Mouse (Mus musculus): ENCODE measurements around the gene Ralgds.

Gene Ralgds

DNA sequence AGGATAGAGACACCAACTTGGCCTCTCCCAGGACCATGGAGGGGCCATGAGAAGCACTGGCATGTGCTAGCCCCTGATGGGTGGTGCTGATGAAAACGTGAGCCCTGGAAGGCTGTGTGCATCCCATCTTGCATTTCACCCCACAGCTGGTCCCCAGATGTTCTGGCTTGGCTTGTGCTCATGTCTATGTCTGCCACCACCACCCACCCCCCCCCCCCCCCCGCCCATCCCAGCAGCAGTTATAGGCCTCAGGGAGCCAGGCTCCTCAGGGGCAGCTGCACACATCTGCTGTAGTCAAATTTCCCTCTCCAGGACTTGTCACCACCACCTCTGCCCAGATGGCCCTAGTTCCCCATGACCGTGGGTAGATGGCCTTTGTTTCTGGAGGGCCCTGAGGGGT lies 57.0 kb downstream of the Ralgds start:
- no peak for DNase-seq

DNA sequence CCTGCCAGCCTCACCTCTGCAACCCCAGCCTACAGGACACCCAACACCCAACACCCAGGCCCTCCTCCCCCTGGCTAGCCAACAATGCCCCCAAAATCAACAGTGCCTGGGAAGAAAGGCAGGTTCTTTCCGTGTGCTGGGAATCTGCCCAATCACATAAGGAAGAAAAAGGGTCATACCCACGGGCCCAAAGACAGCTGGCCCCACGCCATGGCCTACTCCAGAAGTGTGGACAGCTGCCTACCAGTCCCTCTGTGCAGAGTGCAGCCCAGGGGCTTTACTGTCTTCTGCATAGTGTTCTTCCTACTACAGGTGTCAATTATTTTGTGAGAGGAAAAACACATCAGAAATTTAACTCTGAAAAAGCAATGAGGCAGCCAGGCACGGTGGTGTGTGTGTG lies 62.4 kb downstream of the Ralgds start:
- no peak for DNase-seq

DNA sequence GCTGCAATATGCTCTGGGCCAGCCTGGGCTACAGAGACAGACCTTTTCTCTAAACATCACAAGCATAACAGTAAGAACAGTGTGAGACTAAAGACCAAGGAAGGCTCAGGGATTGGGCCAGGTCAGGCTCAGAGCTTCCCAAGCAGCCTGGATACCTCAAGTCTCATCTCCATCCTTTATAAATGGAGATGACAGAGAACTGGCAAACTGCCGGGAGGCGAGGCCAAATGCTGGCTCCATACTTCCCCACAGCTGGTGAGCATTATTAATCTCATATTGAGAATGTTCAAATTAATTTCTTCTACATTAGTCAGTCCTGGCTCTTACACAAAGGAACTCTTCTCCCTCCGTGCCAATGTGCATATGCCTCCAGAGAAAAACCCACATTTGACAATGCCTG lies 63.9 kb downstream of the Ralgds start:
- no peak for DNase-seq

DNA sequence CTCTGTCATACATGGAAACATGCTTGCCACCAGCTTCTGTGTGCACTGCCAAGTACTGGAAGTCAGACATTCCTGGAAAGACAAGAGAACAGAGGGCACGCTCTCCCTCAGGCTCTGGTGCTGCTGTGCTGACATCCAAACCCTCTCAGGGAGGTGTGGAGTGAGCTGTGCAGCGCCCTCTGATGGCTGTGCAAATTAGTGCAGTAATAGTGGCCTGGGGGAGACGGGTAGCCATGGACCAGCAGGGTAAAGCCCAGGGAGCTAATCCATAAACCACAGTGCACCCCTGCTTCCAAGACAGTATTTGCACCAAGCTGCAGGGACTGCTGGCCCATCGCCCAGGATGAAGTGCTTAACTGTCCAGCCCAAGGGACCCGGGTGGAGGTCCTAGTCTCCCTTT lies 65.1 kb downstream of the Ralgds start:
- DNase-seq, result no peak

DNA sequence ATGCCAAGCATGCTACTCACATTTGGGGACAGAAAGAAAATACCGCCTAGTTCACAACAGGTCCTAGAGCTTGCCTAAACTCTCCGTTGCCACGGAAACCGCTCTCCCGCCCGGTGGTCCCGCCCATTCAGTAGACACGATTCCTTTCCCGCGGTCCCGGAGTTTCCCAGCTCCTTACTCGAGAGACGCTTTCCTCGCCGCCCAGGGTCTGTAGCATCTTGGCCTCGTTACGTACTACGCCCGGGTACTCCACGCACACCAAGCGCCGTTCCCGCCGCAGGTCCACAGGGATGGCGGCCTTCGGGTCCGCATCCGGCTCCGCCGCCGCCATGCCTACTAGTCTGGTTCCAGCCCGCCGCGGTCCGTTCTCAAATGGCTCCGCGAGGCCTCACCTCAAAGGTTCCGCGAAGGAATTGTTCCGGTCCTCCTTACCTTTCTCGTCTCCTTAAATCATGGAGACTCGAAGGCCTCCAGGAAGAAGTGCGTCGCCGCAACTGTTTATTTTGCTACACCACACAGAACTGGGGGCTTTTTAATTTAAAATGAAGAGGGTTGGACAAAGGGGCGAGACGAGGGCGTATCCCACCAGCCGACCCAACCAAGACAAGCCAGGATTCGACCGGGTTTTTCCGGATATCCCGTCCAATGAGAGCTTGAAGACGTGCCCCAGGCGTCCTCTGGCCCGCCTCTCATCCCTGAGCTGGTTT lies 69.9 kb downstream of the Ralgds start:
- DNase-seq, result peak; percentile 88

DNA sequence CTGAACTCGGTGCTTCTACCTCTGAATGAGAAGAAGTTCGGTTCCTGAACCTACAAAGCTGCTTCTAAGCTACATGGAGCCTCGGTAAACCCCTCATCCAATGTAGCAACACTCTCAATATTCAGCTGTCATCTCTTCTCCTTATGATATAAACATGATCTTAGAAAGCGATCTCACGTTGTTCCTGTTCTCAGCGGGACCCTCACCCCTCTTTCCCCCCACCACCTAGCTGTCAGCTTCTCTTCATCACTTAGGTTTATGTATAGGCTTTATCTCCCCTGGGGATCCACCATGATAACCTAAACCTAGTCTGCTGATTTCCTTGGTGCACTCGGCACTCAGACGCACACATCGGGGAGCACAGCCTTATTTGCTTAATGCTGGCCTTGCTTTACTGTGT lies 70.7 kb downstream of the Ralgds start, which contains the start of gene Gtf3c5:
Gene Gtf3c5, minus strand, starts transcription at position 101 of the 400 bp plus-strand sequence.
- DNase-seq, result no peak

DNA sequence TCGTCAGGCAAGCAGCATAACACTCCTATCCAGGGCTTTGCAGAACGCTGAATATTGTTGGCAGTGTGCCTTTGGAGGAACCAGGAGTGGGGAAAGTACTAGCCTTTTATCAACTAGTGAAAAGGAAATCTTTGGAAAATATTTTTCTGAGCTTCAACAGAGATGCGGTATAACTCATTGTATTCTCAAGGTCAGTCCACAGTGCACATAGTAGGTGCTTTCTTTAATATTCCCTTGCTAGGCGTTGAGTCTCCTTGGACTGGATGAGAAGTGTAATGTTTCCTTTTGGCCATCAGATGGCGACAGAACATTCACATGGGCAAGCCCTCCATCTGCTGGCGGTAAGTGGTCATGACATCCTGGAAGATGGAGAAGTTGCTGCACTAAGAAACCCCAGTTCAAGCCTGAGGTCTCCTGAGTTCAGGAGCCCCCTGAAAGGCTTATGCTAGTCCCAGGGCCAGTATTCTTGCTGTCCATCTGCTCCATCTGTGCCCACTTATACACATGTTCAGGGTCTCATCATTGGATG lies 72.2 kb downstream of the Ralgds start:
- peak; percentile 74 for DNase-seq

DNA sequence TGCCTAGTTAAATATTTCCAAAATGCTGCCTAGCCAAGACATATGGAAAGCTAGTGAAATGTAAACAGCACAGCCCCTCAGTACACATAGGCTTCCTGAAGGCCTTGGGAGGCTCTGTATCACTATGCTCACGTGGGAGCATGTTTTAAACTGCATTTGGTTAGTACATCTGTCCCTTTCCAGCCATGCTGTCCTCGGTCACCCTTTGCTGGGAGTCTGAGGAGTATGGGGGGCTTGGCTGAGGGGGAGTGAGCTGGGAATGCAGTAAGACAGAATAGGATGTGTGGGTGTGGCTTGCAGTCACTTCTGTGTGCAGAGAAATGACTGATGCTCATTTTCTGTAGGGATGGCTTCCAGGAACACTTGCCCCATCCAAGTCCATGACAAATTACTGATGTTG lies 72.8 kb downstream of the Ralgds start:
- no peak for DNase-seq

DNA sequence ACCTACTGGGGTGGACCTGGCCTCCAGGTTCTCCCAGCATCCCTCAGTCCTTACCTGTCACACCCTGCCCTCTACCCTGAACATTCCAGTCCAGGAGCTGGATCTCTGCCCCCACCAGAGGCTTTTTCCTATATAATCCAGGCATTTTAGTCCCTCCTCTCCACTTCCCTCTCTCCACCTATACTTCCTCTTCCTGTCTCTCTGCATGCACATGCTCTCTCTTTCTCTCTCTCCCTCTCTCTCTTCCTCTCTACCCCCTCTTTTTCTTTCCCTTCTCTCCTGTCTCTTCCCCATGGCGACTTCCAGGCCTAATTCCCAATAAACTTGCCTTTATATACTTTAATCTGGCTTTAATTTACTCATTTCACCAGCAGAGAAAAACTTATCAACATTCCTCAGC lies 75.6 kb downstream of the Ralgds start:
- DNase-seq, result no peak

DNA sequence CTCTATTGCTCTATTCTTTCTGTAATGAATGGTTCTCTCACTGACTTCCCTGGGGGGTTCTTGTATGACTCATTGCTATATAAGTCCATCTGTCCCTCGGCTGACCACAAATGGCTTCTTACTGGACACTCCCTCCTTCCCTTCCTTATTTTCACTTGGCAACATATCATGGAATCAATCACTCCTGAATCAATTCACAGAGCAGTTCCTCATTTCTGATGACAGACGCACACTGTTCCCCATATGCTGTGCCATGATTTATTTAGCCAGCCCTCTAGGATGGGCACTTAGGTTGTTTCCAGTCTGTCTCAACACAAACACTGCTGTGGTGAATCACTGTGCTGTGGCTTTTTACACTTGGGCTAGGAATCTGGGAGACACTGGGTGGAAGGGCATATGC lies 78.6 kb downstream of the Ralgds start:
- DNase-seq, result no peak

DNA sequence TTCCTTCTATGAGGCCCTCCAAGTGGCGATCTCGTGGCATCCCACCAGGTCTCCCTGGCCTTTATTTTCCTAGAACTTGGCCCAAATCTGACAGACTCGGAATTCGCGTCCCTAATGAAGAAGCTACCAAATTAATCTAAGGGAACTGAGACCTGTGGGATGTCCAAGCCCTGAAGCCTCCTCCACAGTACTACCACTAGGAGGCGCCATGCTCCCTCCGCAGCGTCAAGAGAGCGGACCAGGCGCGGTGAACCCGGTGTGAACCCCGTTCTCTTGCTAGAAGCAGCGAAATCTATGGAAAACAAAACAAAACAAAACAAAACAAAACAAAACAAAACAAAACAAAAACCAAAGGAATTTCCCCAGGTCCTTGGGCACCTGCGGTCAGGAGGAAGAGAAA lies 79.9 kb downstream of the Ralgds start:
- DNase-seq, result peak; percentile 50

DNA sequence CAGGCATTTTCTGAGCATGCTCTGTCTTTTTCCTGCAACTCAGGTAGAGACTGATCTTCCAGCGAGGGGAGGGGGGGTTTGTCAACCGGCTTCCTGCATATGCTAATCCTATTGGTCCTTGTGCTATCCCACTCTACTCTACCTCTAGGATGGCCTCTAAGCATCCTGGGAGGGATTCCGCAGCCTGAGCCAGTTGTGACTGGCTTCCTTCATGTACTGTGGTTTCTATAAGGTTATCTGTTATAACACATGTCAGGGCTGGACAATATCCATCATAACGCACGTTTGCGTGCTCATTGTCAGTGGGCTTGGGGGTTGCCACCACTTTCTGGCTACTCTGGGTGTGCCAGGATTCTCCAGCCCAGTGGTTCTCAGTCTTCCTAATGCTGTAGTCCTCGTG lies 83.1 kb downstream of the Ralgds start:
- DNase-seq, result no peak

DNA sequence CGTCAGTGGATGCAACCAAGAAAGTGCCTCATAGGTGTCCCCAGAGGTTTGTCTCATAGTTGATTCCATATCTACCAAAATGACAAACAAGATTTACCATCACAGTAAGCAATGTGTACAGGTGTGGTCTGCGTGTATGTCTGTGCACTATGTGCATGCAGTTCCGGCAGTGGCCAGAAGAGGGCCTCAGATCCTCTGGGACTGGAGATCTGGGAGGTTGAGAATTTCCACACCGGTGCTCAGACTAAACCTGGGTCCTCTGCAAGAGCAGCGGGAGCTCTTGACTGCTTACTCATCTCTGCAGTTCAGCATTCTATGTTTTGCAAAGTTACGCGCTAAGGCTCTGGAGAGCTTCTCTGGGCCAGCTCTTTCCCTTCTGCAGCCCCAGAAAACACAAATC lies 84.1 kb downstream of the Ralgds start:
- DNase-seq, result no peak

DNA sequence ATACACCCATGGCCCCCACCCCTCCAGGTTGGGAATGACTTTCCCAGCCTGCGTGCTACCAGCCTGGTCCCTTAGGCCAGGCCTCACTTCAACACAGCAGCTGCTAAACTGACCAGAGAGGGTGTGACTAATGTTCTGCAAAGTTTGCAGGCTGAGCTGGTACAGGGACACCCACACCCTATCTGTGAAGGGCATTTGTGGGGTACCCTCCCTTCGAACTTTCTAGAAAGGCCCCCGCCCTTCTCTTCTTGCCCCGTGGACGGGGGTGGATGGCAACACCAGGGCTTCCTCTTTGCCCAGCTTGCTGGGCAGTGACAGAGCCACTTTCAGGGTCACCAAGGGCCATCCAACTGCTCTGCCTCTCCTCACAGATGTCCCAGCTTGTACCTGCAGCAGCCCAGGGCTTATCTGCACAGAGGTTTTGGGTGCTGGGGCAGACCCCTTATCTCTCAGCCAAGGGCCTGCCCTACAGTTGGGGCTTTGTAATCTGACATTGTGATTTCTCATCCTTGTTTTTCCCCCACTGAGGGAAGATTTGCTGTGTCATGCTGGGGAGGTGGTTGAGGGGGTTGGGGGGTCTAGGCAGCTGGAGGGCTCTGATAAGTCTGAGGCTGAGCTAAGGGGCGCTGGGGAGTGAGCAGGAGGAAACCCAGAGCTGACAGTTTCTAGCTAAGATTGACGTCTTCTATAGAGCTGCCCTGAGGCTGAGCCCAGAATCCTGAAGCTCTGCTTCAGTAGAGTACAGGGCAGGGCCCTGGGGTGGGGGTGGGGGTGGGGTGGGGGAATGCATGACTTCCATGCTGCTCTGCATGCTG lies 85.0 kb downstream of the Ralgds start:
- DNase-seq, result no peak

DNA sequence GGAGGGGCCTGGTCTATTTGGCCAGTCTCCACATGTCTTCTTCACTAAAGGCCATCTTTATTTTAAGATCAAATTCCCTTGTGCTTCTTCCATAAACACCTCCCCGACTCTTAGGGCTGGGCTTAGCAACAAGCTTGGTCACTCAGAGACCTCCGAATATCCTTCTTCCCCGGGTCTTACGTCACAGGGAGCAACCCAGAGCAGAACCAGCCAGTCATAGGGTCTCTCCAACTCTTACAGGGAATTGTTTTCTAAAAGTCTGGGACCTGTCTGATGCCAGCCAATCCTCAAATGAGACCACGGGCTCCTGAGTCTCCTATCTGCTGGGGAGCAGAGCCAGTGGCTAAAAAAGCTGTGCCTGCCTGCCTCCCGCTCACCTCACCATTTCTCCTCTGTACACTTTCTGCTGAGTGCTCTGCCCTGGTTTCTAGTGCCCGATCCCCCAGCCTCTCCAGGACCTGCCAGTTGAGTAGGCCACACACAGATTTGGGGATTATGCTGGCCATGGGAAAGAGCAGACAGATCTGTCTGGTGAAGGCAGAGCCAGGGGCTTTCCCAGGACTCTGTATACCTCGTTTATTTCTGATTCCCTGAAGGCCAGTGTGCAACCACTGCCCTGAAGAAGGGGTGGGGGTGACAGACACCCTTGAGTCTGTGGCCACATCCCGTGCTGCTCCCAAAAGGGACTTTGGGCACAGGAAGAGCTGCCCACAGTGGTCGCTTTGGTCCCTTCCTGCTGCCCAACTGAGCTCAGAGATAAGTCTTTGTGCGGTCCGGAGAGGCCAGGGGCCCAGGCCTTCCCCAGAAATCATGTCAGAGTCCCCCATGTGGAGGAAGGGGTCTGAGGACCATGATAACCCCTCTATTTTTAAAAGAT lies 86.0 kb downstream of the Ralgds start:
- DNase-seq, result no peak

DNA sequence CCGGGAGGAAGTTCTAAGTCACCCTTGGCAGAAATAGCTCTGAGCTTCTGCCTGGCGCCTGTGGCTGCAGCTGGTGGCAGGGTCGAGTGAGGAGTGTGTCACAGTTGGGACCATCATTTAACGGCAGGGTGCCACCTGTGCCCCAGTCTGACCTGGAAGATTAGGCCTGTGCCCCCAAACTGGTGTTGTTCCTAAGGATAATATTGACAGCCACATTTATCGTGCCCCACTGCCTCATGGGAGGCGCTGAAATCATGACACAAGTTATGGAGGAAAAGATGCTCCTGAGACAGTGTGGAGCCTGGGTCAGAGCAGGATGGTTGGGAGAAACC lies 86.6 kb downstream of the Ralgds start:
- DNase-seq, result no peak

DNA sequence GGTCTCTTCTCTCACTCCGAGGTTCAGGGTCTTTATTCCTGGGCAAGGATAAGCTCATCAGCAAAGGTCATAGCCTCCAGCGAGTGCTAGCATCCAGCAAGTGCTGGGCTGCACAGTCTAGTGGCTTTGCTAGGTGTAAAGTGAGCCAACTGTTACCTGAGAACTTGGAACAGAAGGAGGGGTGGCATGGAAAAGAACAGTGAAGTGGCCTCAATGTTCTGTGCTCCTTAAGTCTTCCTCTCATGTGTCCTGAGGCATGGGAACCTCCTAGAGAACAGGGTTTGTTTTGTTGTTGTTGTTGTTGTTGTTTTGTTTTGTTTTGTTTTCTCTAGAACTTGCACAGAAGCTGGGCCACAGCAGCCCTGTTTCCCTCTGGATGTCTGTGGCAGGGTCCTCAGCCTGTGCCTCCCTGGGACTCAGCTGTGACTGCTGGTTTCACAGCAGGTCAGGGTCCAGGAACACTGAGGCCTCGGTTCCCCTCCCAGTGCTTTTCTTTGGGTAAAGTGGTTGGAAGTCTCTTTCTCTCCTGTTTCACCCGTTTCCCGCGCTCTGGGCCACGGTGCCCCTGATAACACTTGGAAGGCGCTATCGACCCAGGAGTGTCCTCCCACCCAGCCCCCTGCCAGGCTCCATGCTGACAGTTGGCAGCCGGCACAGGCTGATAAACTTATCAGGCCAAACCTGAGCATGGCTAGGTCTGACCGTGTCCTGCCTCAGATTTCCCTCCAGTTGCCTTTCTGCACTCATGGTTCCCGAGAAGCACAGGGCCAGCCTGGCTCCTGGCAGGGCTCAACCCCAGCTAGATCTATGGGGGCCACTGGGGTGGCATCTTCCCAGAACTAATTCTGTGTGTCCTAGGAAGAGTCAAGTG lies 89.0 kb downstream of the Ralgds start:
- no peak for DNase-seq
